Mouse (Mus musculus) liver, adult 2 months (tissue): ENCODE data around the gene Gm28035.

ENCODE experiments used
- CTCF ChIP-seq: fragments of 200-500 bp; IDR thresholded peaks from 2 replicates; pipeline ENCODE4 v1.5.1; 2011; ENCODE audit warnings: low read depth, low read length, control low read depth
- POLR2A ChIP-seq: fragments of 200-500 bp; IDR thresholded peaks from 2 replicates; pipeline ENCODE4 v1.6.1; 2011; ENCODE audit warnings: low read length, control low read depth; ENCODE audit not compliant: insufficient read depth; ENCODE audit errors: extremely low read depth

DNA sequence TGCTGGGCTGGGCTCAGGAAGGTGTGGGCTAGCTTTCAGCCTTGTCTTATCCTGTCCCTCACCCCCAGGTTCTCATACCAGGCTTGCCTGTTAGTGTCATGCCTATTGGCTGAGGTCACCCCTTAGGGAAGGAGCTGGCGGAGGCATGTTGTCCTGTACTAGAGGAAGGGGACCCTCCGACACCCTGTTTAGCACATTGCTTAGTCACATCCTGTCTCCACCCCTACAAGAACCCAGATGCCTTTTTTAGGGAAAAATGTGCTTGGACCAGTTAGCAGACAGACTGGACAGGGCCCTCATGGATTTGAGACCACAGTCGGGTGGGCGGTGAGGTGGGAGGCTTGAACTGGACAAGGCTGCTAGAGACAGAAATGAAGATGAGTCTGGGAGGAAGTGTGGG lies 18.2 kb downstream of the Gm28035 start:
- TF ChIP-seq POLR2A (no peak), CTCF (no peak)
